Mouse (Mus musculus) brain, adult 2 months (tissue): ENCODE measurements at regions not wholly inside any gene's neighbourhood (a gene's known extent, or its start where the extent isn't known, plus 50 kb on each side); places are given as distances from the start of the nearest gene placed in this dataset.
A peak's percentile ranks its signal among the peaks of the same experiment; 100 is the strongest.

Experiments used
- DNase-seq: peaks from one replicate; pipeline ENCODE4 v3.0.0; 2011; ENCODE audit warnings: low read depth, low spot score

GRCm38 (mm10) chrX:41161544-41161943 lies 239.1 kb upstream of the Gria3 start:
- peak; percentile 77 for DNase-seq
